Mouse (Mus musculus) layer of hippocampus, postnatal 25 days (tissue): ENCODE data around the gene Rassf5. TPM values are rescaled to one million over a fixed set of nuclear protein-coding genes. Genes with fewer than 3 reads are reported as not detected.

Experiments used
- DNase-seq, 2 experiments: peaks; one replicate each; pipeline ENCODE4 v3.0.0; 2022; ENCODE audit warnings: mixed read lengths in 2 of 2, low spot score in 1 of 2; ENCODE audit errors: extremely low spot score in 1 of 2
- total RNA-seq, 2 experiments: library from RNA; stranded (reverse); gene quantifications; 2 replicates each; pipeline ENCODE4 v1.2.3; 2021

Rassf5 gene
- total RNA-seq, 2 experiments from 2014 or later = 18.8 to 21.4 TPM

- no peak for DNase-seq
Measured at GRCm38 (mm10) chr1:131139102-131140095, 105.7 kb downstream of the Rassf5 start.

- DNase-seq = peak; percentile 82 to 90
Measured at GRCm38 (mm10) chr1:131138191-131139016, 106.7 kb downstream of the Rassf5 start, which contains the start of gene Dyrk3. Gene Dyrk3 (minus strand): TSS chr1:131138340.

- DNase-seq = no peak
Measured at GRCm38 (mm10) chr1:131137717-131138118, 107.3 kb downstream of the Rassf5 start.

- DNase-seq = no peak
Measured at GRCm38 (mm10) chr1:131137111-131137510, 107.9 kb downstream of the Rassf5 start.

GRCm38 (mm10) chr1:131135960-131136629, 109.0 kb downstream of the Rassf5 start:
- no peak for DNase-seq

GRCm38 (mm10) chr1:131134942-131135522, 110.0 kb downstream of the Rassf5 start:
- DNase-seq = no peak

GRCm38 (mm10) chr1:131134231-131134630, 110.8 kb downstream of the Rassf5 start:
- DNase-seq = no peak

Other genes starting within 250 kb of the Rassf5 start
- not detected for gene Il10, start 225.4 kb downstream of the Rassf5 start, total RNA-seq
- 10 to 100 TPM; 26.9 to 31.4 TPM for gene Mapkapk2, start 147.4 kb downstream of the Rassf5 start, total RNA-seq
- gene Dyrk3, start 106.9 kb downstream of the Rassf5 start, total RNA-seq = 10 to 100 TPM; 15.7 to 17.4 TPM
- gene Eif2d, start 92.1 kb downstream of the Rassf5 start, total RNA-seq = 10 to 100 TPM; 37.6 to 39.4 TPM
- 1 to 10 TPM in 1 of 2 experiments, under 1 TPM in 1; 0.98 to 2.7 TPM for gene Ikbke, start 34.3 kb upstream of the Rassf5 start, total RNA-seq